Mouse (Mus musculus): ENCODE data around the gene Lrp3. TPM values are rescaled to one million over a fixed set of nuclear protein-coding genes. Genes with fewer than 3 reads are reported as not detected.

Gene Lrp3
- 0.15 TPM for total RNA-seq (2023)

GRCm38 (mm10) chr7:35215225-35215624 lies at the start of gene Lrp3:
Gene Lrp3, minus strand, starts transcription at chr7:35215498.

GRCm38 (mm10) chr7:35185889-35186569 lies 29.3 kb downstream of the Lrp3 start, which contains the start of gene Slc7a10:
Gene Slc7a10, plus strand, starts transcription at chr7:35186385.

Other genes with a start within 250 kb of the Lrp3 start
- gene Cebpg, start 158.9 kb downstream of the Lrp3 start, total RNA-seq (2023) = 36.7 TPM
- 1.9 TPM for gene Cebpa, start 96.2 kb downstream of the Lrp3 start, total RNA-seq (2023)
- gene Slc7a10, start 29.1 kb downstream of the Lrp3 start, total RNA-seq (2023) = not detected
- gene Gpatch1, start 102.9 kb upstream of the Lrp3 start, total RNA-seq (2023) = 17.2 TPM
- 1.2 TPM for gene Rhpn2, start 118.7 kb upstream of the Lrp3 start, total RNA-seq (2023)
- gene Faap24, start 181.3 kb upstream of the Lrp3 start, total RNA-seq (2023) = 9.3 TPM
- 9.2 TPM for gene Cep89, start 181.5 kb upstream of the Lrp3 start, total RNA-seq (2023)
- gene Slc7a9, start 233.3 kb upstream of the Lrp3 start, total RNA-seq (2023) = not detected

Data from CD4-positive naive resting alpha-beta T cell, adult 57 days (primary cell).